Mouse (Mus musculus) limb, embryonic 15.5 days (tissue): ENCODE measurements around the gene Mgme1. TPM values are rescaled to one million over a fixed set of nuclear protein-coding genes. Genes with fewer than 3 reads are reported as not detected.

Experiments
- ATAC-seq: fragments of 200-750 bp; cut with Nextera tagmentation; 2 replicates; pipeline ENCODE4 v1.8.0; 2017; ENCODE audit warnings: low read depth, moderate TSS enrichment; ENCODE audit not compliant: insufficient number of reproducible peaks, low FRiP score, low TSS enrichment
- H3K27ac ChIP-seq: fragments of 300-500 bp; sonication (generic); 2 replicates; pipeline ENCODE4 v1.5.1; 2015; ENCODE audit warnings: moderate library complexity, mild to moderate bottlenecking, inconsistent platforms
- H3K27me3 ChIP-seq: fragments of 300-500 bp; sonication (generic); 2 replicates; pipeline ENCODE4 v1.6.1; 2015; ENCODE audit warnings: inconsistent platforms
- H3K36me3 ChIP-seq: fragments of 300-500 bp; sonication (generic); 2 replicates; pipeline ENCODE4 v1.6.1; 2015; ENCODE audit warnings: inconsistent platforms
- H3K4me1 ChIP-seq: fragments of 300-500 bp; sonication (generic); 2 replicates; pipeline ENCODE4 v1.6.1; 2015; ENCODE audit warnings: inconsistent platforms
- H3K4me2 ChIP-seq: fragments of 300-500 bp; sonication (generic); 2 replicates; pipeline ENCODE4 v1.6.1; 2015; ENCODE audit warnings: mild to moderate bottlenecking, inconsistent platforms
- H3K4me3 ChIP-seq: fragments of 300-500 bp; sonication (generic); 2 replicates; pipeline ENCODE4 v1.5.1; 2015; ENCODE audit warnings: mild to moderate bottlenecking, inconsistent platforms
- H3K9ac ChIP-seq: fragments of 300-500 bp; sonication (generic); 2 replicates; pipeline ENCODE4 v1.6.1; 2015; ENCODE audit warnings: inconsistent platforms
- H3K9me3 ChIP-seq: fragments of 300-500 bp; sonication (generic); 2 replicates; pipeline ENCODE4 v1.6.1; 2016; ENCODE audit warnings: inconsistent platforms
- WGBS: fragments of 180-500 bp; shearing (Covaris S2); methylation state at CpG from one replicate; pipeline ENCODE4 v1.1.7; 2015; 5-methylcytosine and 5-hydroxymethylcytosine counted together
- polyA plus RNA-seq: library from polyadenylated mRNA; unstranded; fragments of >200 nt; fragmentation: Nextera tagmentation; extraction: Ambion mirVana; gene quantifications from 2 replicates; pipeline ENCODE4 v1.2.1, GENCODE M21; 2015

The Mgme1 gene
- 18.7 and 19.4 TPM in 2 replicates for polyA plus RNA-seq

DNA sequence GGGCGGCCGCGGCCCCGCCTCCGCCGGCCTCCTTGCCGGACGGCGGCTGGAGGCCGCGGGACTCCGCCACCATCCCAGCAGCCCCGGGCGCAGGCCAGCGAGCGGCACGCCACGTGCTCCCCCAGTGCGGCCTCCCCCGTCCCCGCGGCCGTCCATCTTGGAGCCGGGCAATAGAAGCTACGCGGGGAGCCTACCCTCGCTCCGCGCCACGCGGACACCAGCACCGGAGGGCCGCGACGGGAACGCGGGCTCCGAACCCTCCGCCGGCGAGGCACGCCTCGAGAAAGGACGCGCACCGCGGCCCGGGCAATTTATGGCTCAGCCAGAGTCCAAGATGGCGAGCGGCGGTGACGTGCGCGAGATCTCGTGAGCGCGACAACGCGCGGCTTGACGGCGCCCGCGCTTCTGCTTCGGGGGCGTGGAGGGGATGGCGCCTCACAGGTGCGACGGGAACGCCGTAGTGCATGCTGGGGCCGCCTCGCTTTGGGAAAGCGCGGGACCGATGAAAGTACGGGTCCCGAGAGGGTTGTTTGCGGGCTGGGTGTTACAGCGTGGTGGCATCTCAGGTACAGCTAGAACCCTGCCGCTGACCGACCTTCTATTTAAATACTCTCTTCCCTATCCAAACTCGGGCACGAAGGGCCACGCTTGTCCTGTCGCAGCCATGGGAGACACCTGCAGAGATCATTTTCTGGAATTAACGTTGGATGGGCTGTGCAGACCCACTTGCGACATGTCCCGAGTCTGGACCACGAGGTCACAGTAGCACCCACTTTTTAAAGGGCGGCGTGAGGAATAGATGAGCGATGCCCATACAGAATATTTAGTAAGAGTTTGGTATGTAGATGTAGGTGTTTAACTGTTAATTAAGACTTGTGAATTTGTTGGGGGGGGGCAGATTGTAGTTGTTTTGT, at the start of gene Mgme1, which contains the start of gene Snx5:
TSS of gene Mgme1 (plus strand) at position 157 of the 914 bp plus-strand sequence.
TSS of gene Snx5 (minus strand) at position 400 of the 914 bp plus-strand sequence.
- Histone ChIP-seq H3K4me3 (peak within 1 kb of the TSS; percentile 86), H3K27me3 (no peaks in the 10 kb centered on the region), H3K9me3 (no peaks in the 10 kb centered on the region), H3K9ac (peak within 1 kb of the TSS; percentile 95), H3K4me2 (peak within 1 kb of the TSS; percentile 79), H3K27ac (peak within 1 kb of the TSS; percentile 98), H3K36me3 (0 out of 2 replicates have a peak, but pooled peaks cover 2% of the 10 kb centered on the region), H3K4me1 (peaks cover 36% of the 10 kb centered on the region)
- ATAC-seq: peak; percentile 93
- under 1% methylated on average over 90 of the region's 93 CpGs for WGBS

DNA sequence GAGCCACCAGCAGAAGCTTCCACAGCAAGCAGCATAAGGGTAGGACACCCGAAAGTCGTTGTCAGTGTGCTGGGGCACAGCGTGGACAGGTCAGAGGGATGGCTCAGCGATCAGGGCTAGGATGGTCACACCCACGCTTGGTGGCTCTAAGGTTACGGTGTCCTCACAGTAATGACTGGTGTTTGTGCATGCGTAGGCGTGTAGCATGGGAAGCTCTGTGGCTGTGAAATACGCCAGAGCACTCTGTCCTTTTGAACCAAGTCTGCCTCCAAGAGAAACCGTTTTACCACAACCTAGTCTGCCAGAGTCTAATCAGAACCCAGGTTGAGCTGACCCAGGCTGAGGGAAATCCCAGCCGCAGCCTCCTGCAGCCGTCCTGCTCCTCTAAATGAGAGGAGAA, 46.1 kb upstream of the Mgme1 start:
- no peak for ATAC-seq
- Histone ChIP-seq H3K27me3 (no peaks in the 10 kb centered on the region), H3K4me1 (peaks cover 7% of the 10 kb centered on the region), H3K9me3 (no peaks in the 10 kb centered on the region), H3K27ac (no peak overlapping the region), H3K4me2 (no peak overlapping the region), H3K9ac (no peak overlapping the region), H3K4me3 (no peak overlapping the region), H3K36me3 (no peaks in the 10 kb centered on the region)
- WGBS: 37% methylated on average over 12 of the region's 12 CpGs

DNA sequence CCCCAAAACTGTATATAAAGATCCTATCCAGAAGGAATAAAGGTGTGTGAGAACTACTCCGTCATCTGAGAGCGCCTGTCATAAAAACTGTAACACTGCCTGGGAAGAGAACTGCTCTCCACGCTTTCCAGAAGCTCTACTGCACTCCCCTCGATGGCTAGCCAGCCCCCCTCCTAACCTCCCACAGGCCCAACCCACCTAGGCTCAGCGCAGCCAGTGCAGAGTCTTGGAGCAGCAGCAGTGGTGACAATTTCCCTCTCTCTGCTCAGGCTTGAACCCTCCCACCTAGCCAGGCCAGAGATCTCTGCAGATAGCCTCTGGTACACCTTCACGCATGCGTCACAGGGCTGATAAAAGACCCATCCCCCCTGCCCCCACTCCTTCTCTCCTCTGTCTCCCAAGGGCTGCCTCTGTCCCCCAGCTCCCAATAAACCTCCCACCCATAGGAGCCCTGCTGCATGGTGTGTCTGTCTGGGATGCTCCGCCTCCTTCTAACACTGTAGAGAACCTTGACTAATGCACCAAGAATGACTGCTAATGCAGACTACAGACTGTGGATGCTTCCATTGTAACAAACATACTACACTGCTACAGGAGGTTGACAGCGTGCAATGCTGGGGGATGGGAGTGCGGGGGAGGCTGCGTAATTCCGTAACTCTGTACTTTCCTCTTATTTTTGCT, 43.4 kb upstream of the Mgme1 start:
- H3K4me2 ChIP-seq: no peak overlapping the region
- no peak overlapping the region for H3K4me3 ChIP-seq
- H3K9ac ChIP-seq: no peak overlapping the region
- 0 out of 2 replicates have a peak, but pooled peaks have one; percentile 45 for ATAC-seq
- H3K27me3 ChIP-seq: no peaks in the 10 kb centered on the region
- WGBS: 79% methylated on average over 12 of the region's 12 CpGs
- H3K9me3 ChIP-seq: no peaks in the 10 kb centered on the region
- H3K36me3 ChIP-seq: no peaks in the 10 kb centered on the region
- H3K4me1 ChIP-seq: peaks cover 9% of the 10 kb centered on the region
- H3K27ac ChIP-seq: no peak overlapping the region

DNA sequence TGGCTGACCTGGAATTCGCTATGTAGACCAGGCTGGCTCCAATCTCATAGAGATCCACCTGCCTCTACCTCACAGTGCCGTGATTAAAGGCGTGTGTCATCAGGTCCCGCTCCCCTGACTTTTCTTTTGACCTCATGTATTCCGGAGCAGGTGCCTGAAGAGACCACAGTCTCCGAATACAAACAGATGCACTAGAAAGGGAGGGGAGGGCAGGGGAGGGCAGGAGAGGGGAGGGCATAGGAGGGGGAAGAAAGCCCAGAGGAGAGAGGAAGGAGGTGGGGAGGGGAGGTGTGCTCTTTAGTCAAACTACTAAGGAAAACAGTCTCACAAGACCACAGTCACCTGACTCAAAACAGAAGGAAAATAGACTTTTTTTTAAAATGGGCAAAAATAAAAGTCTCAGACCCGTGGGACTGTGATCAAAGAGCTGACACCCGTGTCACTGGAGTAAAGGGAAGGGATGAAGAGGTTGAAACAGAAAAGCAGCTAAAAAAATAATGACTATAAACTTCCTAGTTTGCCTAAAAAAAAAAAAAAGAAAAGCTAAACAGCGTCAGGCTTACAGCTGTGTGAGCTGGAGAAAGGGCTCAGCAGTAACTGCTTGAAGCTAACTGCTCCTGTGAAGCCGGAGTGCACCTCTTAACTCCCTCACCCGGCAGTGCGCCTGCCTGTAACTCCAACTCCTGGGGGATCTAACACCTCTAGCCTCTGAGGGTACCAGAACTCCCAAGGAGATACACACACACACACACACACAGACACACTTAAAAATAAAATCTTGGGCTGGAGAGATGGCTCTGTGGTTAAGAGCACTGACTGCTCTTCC, 41.7 kb upstream of the Mgme1 start:
- H3K36me3 ChIP-seq: no peaks in the 10 kb centered on the region
- H3K4me3 ChIP-seq: no peak overlapping the region
- H3K27ac ChIP-seq: no peak overlapping the region
- 67% methylated on average over 12 of the region's 12 CpGs for WGBS
- H3K4me1 ChIP-seq: peaks cover 9% of the 10 kb centered on the region
- H3K9me3 ChIP-seq: no peaks in the 10 kb centered on the region
- no peak overlapping the region for H3K9ac ChIP-seq
- no peaks in the 10 kb centered on the region for H3K27me3 ChIP-seq
- ATAC-seq: no peak
- H3K4me2 ChIP-seq: no peak overlapping the region

DNA sequence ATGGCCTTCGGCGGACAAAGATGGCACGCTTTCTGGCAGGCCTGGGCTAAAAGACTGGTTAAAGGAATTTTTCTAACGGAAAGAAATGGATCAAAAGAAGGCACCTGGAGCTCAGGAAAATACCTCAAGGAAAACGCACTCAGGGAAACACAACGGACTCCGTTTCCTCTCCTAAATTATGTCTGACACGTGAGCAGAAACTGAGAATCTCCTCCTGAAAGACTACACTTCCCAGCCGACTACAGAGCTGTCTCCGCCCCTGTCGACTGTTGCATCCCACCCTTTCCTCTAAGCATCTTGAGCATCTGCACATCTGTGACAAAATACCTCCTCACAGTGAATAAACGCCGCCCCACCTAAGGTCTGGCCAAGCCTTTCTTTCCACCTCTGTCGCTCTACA, 40.8 kb upstream of the Mgme1 start:
- H3K36me3 ChIP-seq: no peaks in the 10 kb centered on the region
- ATAC-seq: no peak
- no peak overlapping the region for H3K4me2 ChIP-seq
- 72% methylated on average over 14 of the region's 14 CpGs for WGBS
- no peak overlapping the region for H3K4me3 ChIP-seq
- no peaks in the 10 kb centered on the region for H3K27me3 ChIP-seq
- peaks cover 7% of the 10 kb centered on the region for H3K4me1 ChIP-seq
- no peaks in the 10 kb centered on the region for H3K9me3 ChIP-seq
- H3K9ac ChIP-seq: no peak overlapping the region
- no peak overlapping the region for H3K27ac ChIP-seq

DNA sequence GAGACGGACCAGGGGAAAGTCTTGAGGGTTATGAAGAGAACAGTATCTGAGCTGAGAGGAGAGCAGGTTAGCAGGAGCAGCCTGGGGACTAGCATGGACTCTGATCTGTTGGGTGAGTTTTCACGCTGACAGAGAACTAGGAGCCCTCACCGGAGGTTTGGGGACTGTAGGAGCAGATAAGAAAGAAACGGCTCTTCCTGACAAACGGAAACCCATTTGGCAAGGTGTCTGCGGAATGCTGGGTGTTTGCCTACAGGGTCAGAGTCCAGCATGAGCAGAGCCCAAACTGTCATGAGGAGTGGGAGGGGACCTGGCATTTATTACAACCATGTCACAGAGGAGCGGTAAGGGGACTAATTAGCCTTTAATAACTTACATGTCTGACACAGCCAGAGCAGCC, 40.0 kb upstream of the Mgme1 start:
- H3K27ac ChIP-seq: no peak overlapping the region
- H3K4me2 ChIP-seq: no peak overlapping the region
- 35% methylated on average over 7 of the region's 7 CpGs for WGBS
- no peak overlapping the region for H3K9ac ChIP-seq
- H3K27me3 ChIP-seq: no peaks in the 10 kb centered on the region
- peaks cover 2% of the 10 kb centered on the region; the same call in 1 of the 2 replicates for H3K4me1 ChIP-seq
- H3K9me3 ChIP-seq: no peaks in the 10 kb centered on the region
- no peak overlapping the region for H3K4me3 ChIP-seq
- no peaks in the 10 kb centered on the region for H3K36me3 ChIP-seq
- no peak for ATAC-seq

DNA sequence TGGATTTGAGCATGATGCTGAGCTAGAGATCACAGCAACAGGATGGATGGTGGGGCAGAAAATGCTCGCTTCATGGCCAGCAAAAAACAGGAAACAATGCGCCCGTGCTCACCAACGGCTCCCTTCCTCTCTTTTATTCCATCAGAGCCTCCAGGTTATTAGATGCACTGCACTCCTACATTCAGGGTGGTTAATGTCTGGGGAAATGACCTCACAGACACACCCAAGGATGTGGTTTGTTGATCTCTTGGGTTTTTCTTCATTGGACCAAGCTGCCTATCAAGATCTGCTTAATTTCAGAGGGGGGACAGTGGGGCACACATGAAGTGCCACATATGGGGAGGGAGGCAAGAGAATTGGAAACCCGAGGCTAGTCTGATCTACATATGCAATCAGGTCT, 39.3 kb upstream of the Mgme1 start:
- Histone ChIP-seq H3K27ac (no peak overlapping the region), H3K36me3 (no peaks in the 10 kb centered on the region), H3K9me3 (no peaks in the 10 kb centered on the region), H3K9ac (no peak overlapping the region), H3K4me2 (no peak overlapping the region), H3K27me3 (no peaks in the 10 kb centered on the region), H3K4me1 (peaks cover 7% of the 10 kb centered on the region), H3K4me3 (no peak overlapping the region)
- WGBS: 61% methylated on average over 5 of the region's 5 CpGs
- ATAC-seq: no peak

DNA sequence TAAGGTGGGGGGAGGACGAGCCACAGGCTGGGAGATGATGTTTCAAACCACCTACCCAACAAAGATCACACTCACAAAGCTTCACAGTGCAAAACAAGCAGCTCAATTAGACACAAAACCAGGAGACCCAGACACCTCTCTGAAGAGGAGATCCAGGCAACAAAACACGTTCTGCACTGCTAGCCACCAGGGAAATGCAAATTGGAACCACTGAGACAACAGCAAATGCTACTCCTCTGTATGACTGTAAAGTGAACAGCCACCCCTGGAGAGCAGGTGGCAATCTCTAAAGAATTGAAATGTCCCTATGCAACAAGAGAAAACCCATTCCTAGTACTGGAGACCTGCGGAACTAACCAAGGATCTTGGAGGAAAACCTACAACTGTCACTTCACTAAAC, 36.9 kb upstream of the Mgme1 start:
- Histone ChIP-seq H3K4me2 (no peak overlapping the region), H3K9me3 (no peaks in the 10 kb centered on the region), H3K4me3 (no peak overlapping the region), H3K36me3 (no peaks in the 10 kb centered on the region), H3K27me3 (no peaks in the 10 kb centered on the region), H3K9ac (no peak overlapping the region), H3K27ac (no peak overlapping the region), H3K4me1 (peaks cover 20% of the 10 kb centered on the region)
- 66% methylated on average over 3 of the region's 3 CpGs for WGBS
- no peak for ATAC-seq

DNA sequence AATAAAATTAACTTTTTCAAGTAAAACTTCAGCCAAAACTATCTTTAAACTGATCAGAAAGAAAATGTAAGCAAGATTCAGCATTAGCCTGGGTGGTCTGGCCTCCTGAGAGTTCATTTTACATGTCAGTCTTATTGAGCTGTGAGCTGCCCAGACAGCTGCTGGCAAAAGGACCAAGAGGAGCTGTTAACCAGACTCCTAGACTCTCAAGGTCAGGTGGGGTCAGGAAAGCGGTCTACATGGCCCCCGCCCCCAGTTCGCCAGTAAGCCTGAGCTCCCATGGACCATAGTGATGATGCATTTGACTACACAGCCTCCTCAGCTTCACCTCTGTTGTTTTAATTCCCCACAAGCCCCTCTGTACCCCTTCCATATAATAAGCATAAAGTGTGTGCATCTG, 34.7 kb upstream of the Mgme1 start:
- 56% methylated on average over 3 of the region's 3 CpGs for WGBS
- ATAC-seq: no peak

DNA sequence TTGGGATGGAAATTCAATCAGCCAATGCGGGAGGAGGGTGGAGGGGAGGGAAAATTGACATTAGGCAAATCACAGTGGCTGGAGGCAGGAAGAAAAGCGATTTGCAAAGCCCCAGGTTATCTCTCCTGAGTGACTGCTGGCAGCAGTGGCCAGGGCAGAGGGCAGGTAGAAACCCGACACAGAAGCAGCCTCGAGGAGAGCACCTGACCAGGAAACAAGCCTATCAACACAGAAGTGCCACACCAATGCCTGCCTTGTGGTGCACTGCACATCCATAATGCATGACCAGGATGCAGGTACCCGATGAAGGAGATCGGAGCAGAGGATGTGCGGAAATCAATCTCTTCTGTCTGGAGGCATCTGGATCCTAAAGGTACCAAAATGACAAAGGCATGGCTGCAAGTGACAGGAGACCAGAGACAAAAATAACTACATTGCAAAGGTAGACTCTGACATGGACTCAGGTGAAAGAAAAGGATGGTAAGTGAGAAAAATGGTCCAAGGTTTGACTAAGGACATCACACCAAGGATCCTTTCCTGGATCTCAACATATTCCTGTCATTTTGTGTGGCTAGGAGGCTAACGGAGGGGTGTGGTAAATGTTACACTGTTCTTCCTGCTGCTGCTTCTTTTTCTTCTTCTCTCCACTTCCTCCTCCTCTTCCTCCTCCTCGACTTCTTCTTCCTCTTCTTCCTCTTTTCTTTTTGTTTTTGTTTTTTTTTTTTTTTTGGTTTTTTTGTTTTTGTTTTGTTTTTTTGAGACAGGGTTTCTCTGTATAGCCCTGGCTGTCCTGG, 33.5 kb upstream of the Mgme1 start:
- WGBS: 57% methylated on average over 9 of the region's 9 CpGs
- no peaks in the 10 kb centered on the region for H3K27me3 ChIP-seq
- no peaks in the 10 kb centered on the region for H3K36me3 ChIP-seq
- no peak overlapping the region for H3K9ac ChIP-seq
- no peak overlapping the region for H3K27ac ChIP-seq
- no peak overlapping the region for H3K4me3 ChIP-seq
- ATAC-seq: no peak
- H3K9me3 ChIP-seq: no peaks in the 10 kb centered on the region
- peaks cover 35% of the 10 kb centered on the region for H3K4me1 ChIP-seq
- no peak overlapping the region for H3K4me2 ChIP-seq

More for the DNA sequence above, 34.7 kb upstream of the Mgme1 start:
- H3K9me3 ChIP-seq: no peaks in the 10 kb centered on the region
- no peak overlapping the region for H3K9ac ChIP-seq
- no peak overlapping the region for H3K4me3 ChIP-seq
- H3K36me3 ChIP-seq: no peaks in the 10 kb centered on the region
- H3K27ac ChIP-seq: no peak overlapping the region
- H3K27me3 ChIP-seq: no peaks in the 10 kb centered on the region
- H3K4me2 ChIP-seq: no peak overlapping the region
- H3K4me1 ChIP-seq: peaks cover 35% of the 10 kb centered on the region

DNA sequence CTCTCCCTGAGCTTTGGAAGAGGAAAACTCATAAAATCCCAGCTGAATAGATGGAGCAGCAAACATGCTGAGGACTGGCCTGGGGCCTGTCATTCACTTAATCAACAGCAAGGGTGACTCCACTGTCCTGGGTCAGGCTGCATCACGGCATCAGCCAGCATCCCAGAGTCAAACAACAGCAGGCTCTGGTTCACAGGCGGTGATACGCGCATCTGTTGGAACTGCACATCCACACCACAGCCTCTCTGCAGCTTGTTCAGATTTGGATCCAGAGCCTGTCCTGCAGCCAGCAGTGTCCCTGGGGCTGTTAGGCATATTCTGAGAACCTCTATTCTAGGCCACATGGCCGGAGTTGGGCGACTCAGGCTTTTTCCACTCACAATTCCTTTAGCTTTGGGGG, 32.1 kb upstream of the Mgme1 start:
- Histone ChIP-seq H3K4me3 (no peak overlapping the region), H3K27ac (peak overlapping the region; percentile 83), H3K4me1 (peaks cover 35% of the 10 kb centered on the region), H3K36me3 (no peaks in the 10 kb centered on the region), H3K9ac (no peak overlapping the region), H3K27me3 (no peaks in the 10 kb centered on the region), H3K9me3 (no peaks in the 10 kb centered on the region), H3K4me2 (no peak overlapping the region)
- 49% methylated on average over 6 of the region's 6 CpGs for WGBS
- ATAC-seq: peak; percentile 32; the same call in 1 of the 2 replicates
